Mouse (Mus musculus) G1E (cell line): Measurements from ENCODE around the gene Myt1l. TPM values are rescaled to one million over a fixed set of nuclear protein-coding genes. Genes with fewer than 3 reads are reported as not detected.

Source experiments
- ATAC-seq: 2 replicates; pipeline ENCODE4 v1.8.0; 2016; ENCODE audit warnings: mild to moderate bottlenecking; ENCODE audit not compliant: insufficient number of reproducible peaks, poor library complexity, low FRiP score, severe bottlenecking; ENCODE audit errors: extremely low read depth
- DNase-seq: peaks from one replicate; pipeline ENCODE4 v3.0.0; 2012; ENCODE audit warnings: low spot score
- H3K27me3 ChIP-seq: 2 replicates; pipeline ENCODE4 v1.6.1; 2012; ENCODE audit warnings: mild to moderate bottlenecking, low read length, inconsistent platforms; ENCODE audit not compliant: insufficient read depth
- H3K36me3 ChIP-seq: replicated peaks from 2 replicates; pipeline ENCODE3; 2012; ENCODE audit warnings: mild to moderate bottlenecking, inconsistent platforms
- H3K4me1 ChIP-seq: 2 replicates; pipeline ENCODE4 v1.6.1; 2012; ENCODE audit warnings: low read depth, low read length, inconsistent platforms, mixed read lengths; ENCODE audit not compliant: insufficient read depth
- H3K4me3 ChIP-seq: 2 replicates; pipeline ENCODE4 v1.5.1; 2012; ENCODE audit warnings: low read depth, mild to moderate bottlenecking, inconsistent platforms, low read length, moderate library complexity, mixed read lengths
- H3K9me3 ChIP-seq: replicated peaks from 2 replicates; pipeline ENCODE4 v1.6.1; 2012; ENCODE audit warnings: inconsistent platforms
- CTCF ChIP-seq: IDR thresholded peaks from 2 replicates; pipeline ENCODE4 v1.5.1; 2012; ENCODE audit warnings: low read depth, low read length, inconsistent platforms, mixed read lengths
- GATA1 ChIP-seq: IDR thresholded peaks from 2 replicates; pipeline ENCODE4 v1.6.1; 2012; ENCODE audit warnings: borderline replicate concordance, low read length, inconsistent platforms, mixed read lengths
- GATA2 ChIP-seq: IDR thresholded peaks from 2 replicates; pipeline ENCODE4 v1.6.1; 2012; ENCODE audit warnings: low read depth, low read length, inconsistent platforms, borderline replicate concordance
- POLR2AphosphoS5 ChIP-seq: IDR thresholded peaks from 2 replicates; pipeline ENCODE4 v1.6.1; 2012; ENCODE audit warnings: low read depth, low read length, inconsistent platforms; ENCODE audit not compliant: insufficient replicate concordance
- TAL1 ChIP-seq: conservative IDR thresholded peaks from 2 replicates; pipeline ENCODE4 v1.6.1; 2012; ENCODE audit warnings: low read depth, low read length, inconsistent platforms, mixed read lengths
- polyA plus RNA-seq: library from polyadenylated mRNA; stranded (reverse); fragments of >175 nt; gene quantifications from 2 replicates; pipeline ENCODE4 v1.2.3, GENCODE M21; 2012
- total RNA-seq, 2 experiments: library from RNA; stranded (forward) in 1 of 2; stranded (reverse) in 1 of 2; fragments of 200-1000 nt in 1 of 2; fragments of >200 nt in 1 of 2; fragmentation: Nextera tagmentation in 1 of 2; gene quantifications; 2 replicates each; pipeline ENCODE4 v1.2.3; 2014 to 2017

Myt1l gene
- total RNA-seq (2014; fragmentation: Nextera tagmentation) (not detected in 2 replicates), total RNA-seq (2017) (0.17 and 0.33 TPM in 2 replicates), polyA plus RNA-seq (not detected in 2 replicates)

DNA sequence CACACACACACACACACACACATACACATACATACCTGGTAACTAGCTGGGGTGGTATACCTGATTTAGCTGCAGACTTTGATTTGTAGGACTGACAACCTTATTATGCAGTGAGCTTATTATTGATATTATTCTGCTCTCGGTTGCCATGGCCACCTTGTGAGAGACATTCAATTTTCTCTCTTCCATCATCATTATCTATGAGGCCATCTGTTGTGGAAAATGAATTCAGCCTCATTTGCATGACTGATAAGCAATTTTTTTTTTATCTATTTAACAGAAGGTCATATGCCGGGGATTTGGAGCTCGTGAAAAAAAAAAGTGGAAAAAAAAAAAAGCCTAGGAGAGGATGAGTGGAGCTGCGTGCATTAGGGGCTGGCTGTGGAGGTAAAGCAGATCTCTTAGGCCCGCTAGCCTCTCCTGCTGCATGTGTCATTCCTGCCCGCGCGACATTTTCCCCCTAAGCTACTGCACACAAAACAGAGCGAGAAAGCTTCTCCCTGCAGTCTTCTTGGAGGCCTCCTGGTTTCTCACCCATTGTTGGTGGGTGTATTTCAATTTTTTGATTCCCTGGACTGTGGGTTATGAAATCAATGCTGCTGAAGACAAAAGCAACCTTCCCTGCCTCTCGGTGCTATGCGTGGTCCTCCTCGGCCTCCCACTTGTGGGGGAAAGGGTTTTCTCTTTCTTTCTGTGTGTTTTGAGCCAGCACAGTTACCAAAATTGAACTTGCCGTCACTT, at the start of gene Myt1l:
TSS of gene Myt1l (plus strand) at position 354 of the 741 bp plus-strand sequence.
- Histone ChIP-seq H3K36me3 (no peaks in the 10 kb centered on the region), H3K27me3 (no peaks in the 10 kb centered on the region), H3K4me1 (no peaks in the 10 kb centered on the region), H3K4me3 (no peak within 1 kb of the TSS), H3K9me3 (peaks cover 44% of the 10 kb centered on the region)
- DNase-seq, result no peak
- TF ChIP-seq GATA2 (no peak), TAL1 (no peak), GATA1 (no peak), POLR2AphosphoS5 (no peak), CTCF (no peak)
- no peak for ATAC-seq

DNA sequence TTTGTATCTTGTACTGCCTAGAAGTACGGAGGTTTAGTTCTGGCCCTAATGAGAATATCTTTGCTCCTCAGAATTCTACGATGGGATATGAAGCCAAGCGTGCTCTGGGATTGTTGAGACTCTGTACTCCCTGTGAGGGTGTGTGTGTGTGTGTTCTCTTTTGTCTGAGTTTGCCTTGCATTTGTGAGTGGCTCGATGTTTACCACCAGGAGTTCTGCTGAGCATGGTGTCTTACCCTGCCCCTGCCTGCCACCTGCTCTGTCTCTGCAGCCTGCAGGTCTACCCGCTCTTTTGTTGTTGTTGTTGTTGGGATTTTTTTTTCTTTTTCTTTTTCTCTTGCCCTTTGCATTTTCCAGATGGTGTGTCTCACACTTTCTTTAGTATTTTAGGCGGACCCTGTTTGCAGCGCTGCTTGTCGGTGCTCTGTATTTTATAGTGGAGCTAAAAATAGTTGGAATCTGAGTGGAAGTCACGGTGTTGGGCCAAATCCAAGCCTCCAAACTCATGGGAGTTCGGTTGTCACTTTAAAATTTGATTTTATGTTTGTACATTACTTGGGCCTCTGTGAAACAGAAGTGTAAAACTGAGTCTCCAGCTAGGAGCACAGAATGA, 41.7 kb upstream of the Myt1l start:
- no peak for DNase-seq
- no peak for TF ChIP-seq GATA1
- TF ChIP-seq CTCF, result no peak
- TF ChIP-seq TAL1, result no peak
- TF ChIP-seq POLR2AphosphoS5, result no peak
- no peak for TF ChIP-seq GATA2
- no peak for ATAC-seq
- Histone ChIP-seq H3K9me3 (peaks cover 27% of the 10 kb centered on the region), H3K4me3 (no peak overlapping the region), H3K27me3 (no peaks in the 10 kb centered on the region), H3K4me1 (no peaks in the 10 kb centered on the region), H3K36me3 (no peaks in the 10 kb centered on the region)

- Histone ChIP-seq H3K27me3 (no peaks in the 10 kb centered on the region), H3K4me3 (no peak overlapping the region), H3K36me3 (no peaks in the 10 kb centered on the region), H3K9me3 (peaks cover 44% of the 10 kb centered on the region), H3K4me1 (no peaks in the 10 kb centered on the region)
- ATAC-seq, result no peak
- no peak for TF ChIP-seq TAL1
- no peak for TF ChIP-seq POLR2AphosphoS5
- no peak for TF ChIP-seq GATA2
- no peak for TF ChIP-seq CTCF
- no peak for TF ChIP-seq GATA1
- DNase-seq, result no peak
Observed at GRCm38 (mm10) chr12:29526236-29526644, 1.9 kb upstream of the Myt1l start.

DNA sequence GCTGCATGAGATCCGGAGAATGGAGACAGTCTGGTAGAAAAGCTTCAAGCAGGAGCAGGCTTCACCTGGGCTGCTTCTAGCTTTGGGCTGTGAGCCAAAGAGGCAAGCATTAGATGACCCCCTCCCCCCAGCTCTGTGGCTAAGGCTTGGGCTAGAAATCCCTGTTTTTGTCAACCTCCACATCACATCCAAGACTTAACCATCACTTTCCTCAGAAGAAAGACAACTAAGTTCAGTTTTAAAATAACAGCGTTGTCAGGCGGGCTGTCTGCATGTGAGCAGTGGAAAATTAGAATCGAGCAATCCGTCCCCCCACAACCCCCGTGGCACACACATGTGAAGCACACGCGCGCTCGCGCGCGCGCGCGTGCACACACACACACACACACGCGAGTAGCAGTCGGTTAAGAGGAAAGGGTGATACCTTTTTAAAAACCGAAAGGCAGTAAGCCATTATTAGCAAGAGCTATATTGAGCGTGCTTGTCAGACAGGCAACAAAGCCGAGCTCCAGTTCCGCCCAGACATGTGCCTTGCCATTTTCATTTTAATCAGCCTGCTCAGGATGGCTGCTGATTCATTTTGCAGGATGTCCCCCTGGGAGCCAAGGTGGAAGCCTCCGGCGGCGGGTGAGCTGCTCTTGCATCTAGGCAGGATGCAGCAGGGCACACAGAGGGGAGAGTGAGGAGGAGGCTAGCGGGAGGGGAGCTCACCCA, 979 bp upstream of the Myt1l start:
- ATAC-seq (no peak), DNase-seq (no peak)
- Histone ChIP-seq H3K4me3 (no peak overlapping the region), H3K27me3 (no peaks in the 10 kb centered on the region), H3K36me3 (no peaks in the 10 kb centered on the region), H3K4me1 (no peaks in the 10 kb centered on the region), H3K9me3 (peaks cover 40% of the 10 kb centered on the region)
- TF ChIP-seq GATA1, result no peak
- no peak for TF ChIP-seq TAL1
- no peak for TF ChIP-seq POLR2AphosphoS5
- no peak for TF ChIP-seq CTCF
- TF ChIP-seq GATA2, result no peak

GRCm38 (mm10) chr12:29530241-29530725, 2.1 kb downstream of the Myt1l start:
- ATAC-seq, result no peak
- DNase-seq, result no peak
- Histone ChIP-seq H3K27me3 (no peaks in the 10 kb centered on the region; the same call in 1 of the 2 replicates), H3K36me3 (no peaks in the 10 kb centered on the region), H3K4me1 (no peaks in the 10 kb centered on the region), H3K9me3 (peaks cover 58% of the 10 kb centered on the region), H3K4me3 (no peak overlapping the region)
- TF ChIP-seq CTCF, result no peak
- no peak for TF ChIP-seq POLR2AphosphoS5
- no peak for TF ChIP-seq GATA2
- TF ChIP-seq GATA1, result no peak
- no peak for TF ChIP-seq TAL1

GRCm38 (mm10) chr12:29530823-29531222, 2.6 kb downstream of the Myt1l start:
- TF ChIP-seq CTCF (no peak), POLR2AphosphoS5 (no peak), GATA1 (no peak), TAL1 (no peak), GATA2 (no peak)
- no peak for ATAC-seq
- Histone ChIP-seq H3K4me3 (no peak overlapping the region), H3K4me1 (no peaks in the 10 kb centered on the region), H3K36me3 (no peaks in the 10 kb centered on the region), H3K27me3 (no peaks in the 10 kb centered on the region; the same call in 1 of the 2 replicates), H3K9me3 (peaks cover 54% of the 10 kb centered on the region)
- DNase-seq, result no peak
